Mouse (Mus musculus) liver, adult (tissue): ENCODE data around the gene Eloa.

Source experiments
- GATA4 ChIP-seq: IDR thresholded peaks from 2 replicates; pipeline ENCODE4 v1.6.1; 2014; ENCODE audit warnings: mild to moderate bottlenecking, low read length; ENCODE audit not compliant: insufficient replicate concordance

Eloa gene

DNA sequence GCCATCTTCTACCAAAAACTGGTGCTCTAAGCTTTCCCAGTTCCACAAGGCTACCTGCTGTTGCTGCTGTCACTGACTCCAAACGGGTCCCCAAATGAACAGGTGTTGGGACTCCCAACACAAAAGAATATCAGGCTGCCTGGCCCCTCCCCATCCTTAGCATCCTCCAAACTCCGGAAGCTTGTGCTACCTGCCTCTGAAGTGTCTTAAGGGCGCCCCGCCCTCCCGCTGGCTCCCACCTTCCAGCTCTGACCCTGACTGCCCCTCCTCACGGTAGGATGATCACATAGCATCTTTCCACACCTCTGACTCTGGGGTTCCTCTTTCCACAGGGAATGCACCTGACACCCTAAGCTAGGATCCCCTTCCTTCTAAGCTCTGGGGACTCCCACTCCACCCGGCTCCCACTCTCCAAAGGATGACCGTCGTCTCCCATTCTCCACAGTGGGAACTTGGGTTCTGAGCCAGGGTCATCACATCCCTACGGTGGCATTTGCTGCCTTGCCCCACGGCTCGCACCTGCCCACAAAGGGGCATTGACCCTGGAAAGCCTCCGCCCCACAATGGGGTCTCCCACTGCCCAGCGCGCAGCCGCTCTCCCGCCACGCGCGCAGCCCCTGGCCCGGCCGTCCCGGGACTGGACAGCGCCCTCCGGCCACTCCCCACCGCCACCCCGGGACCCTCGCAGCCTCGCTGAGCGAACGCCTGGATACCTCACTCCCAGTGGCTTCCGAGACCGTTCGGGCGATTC, 49.6 kb downstream of the Eloa start:
- no peak for TF ChIP-seq GATA4

DNA sequence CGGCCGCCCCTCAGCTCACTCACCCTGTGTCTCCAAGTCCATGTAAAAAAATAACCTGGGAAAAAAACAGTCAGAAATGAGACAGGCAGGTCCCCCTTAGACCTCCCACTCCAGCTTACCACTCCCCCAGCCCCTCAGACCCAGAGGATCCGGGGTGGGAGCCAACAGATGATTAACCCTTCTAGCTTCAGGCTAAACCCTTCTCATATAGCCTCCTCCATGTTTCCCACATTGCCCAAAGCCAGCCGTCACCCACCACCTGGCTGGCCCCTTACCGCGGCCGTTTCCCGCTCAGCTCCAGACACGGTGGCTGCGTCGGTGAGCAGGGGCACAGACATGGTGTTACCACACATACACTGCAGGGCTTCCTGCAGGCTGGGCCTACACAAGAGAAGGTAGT, 51.0 kb downstream of the Eloa start:
- no peak for TF ChIP-seq GATA4

- TF ChIP-seq GATA4, result no peak
Measured at GRCm38 (mm10) chr4:135969070-135969750, 52.4 kb downstream of the Eloa start.

DNA sequence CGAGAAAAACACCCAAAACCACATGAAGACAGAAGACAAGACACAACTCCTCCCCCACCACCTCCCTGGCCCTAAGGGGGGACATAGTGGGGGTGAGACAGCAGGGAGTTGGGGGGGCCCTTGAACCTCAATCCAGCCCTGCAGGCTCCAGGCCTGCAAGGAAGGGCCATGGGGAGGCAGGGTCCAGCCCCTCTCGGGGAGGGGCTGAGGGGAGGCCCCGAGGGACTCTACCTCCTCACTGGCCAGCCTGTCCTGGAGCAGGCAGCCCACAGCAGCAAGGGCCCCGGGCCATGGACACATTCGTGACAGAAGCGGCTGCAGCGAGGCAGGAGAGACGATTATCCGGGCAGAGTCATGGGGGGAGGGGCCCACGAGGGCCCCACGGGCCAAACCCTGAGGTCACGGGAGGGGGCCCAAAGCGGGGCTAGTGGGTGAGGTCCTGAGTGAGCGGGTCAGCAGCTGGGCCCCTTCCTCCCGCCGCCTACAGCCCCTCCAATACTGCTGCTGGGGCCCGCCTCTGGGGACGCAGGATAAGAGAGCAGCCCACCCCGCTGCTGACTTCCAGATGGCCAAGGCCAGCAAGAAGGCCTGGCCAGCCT, 53.2 kb downstream of the Eloa start:
- no peak for TF ChIP-seq GATA4

- no peak for TF ChIP-seq GATA4
Measured at GRCm38 (mm10) chr4:135967086-135967760, 54.3 kb downstream of the Eloa start.

GRCm38 (mm10) chr4:135966283-135966682, 55.3 kb downstream of the Eloa start:
- TF ChIP-seq GATA4, result no peak

DNA sequence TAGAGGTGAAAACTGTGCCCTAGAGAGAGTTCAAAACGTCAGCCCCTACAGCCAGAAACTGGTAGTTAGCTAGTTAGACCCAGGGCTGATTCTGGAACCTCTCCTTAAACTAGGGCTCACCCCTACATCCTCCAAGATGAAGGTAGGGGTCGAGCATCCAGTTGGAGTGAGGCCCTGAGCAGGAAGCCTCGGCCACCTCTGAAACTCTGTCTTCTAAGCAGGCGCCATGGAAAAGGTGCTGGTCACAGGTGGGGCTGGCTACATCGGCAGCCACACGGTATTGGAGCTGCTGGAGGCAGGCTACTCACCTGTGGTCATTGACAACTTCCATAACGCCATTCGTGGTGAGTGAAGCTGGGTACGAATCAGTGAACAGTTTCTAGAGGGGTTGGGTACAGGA, 56.5 kb downstream of the Eloa start:
- TF ChIP-seq GATA4, result no peak

DNA sequence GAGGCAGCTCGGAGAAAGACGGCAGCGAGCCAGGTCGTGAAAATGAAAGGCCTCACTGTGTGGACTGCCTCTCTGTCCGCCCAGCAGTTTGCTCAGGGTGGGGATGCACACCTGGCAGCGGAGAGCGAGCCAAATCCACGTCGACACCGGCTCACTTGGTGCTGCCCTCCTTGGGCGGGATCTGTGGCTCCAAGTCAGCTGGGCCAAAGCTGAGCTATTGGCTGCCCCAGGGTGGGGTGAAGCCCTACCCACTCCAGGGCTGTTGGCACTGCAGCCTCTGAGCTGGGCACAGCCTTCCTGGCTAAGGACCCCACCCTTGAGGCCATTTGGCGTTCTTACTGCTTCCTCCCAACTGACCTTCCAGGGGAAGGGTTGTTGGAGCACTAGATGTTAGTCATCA, 57.1 kb downstream of the Eloa start:
- no peak for TF ChIP-seq GATA4

DNA sequence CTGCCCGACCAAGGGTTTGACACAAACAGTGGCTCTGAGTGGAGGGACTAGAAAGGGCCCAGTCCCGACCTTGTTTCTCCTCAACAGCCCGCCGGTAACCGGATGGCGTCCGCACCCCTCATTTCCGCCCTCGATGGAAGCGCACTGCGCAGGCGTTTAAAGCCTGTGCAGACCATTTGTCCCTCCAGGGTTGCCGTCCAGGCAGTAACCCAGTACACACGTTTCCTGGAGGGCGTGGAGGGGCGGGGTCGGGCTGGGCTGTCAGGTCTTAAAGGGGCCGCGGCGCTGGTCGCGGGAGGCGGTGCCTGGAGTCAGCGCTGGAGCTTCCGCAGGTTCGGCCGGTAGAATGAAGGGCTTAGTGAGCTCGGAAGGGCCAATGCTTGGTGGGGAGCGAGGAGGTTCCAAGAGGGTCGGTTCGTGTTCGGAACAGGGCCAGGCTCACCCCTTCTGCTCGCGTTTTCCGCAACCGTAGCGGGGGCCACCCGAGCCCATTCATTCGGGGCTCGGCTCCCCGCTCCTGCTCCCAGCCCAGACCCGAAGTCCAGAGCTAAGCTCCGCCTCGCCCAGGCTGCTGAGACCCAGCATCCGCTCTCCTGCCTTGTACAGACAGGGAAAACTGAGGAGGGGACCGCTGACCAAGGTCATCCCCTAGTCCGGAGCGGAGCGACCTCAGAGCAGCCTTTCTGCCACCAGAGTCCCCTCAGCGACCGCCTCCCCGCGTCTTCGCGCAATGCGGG, 57.9 kb downstream of the Eloa start, which contains the start of gene Gale:
Gene Gale (plus strand): TSS at position 271 of the 737 bp plus-strand sequence.
- peak; percentile 43; the same call in 1 of the 2 replicates for TF ChIP-seq GATA4

DNA sequence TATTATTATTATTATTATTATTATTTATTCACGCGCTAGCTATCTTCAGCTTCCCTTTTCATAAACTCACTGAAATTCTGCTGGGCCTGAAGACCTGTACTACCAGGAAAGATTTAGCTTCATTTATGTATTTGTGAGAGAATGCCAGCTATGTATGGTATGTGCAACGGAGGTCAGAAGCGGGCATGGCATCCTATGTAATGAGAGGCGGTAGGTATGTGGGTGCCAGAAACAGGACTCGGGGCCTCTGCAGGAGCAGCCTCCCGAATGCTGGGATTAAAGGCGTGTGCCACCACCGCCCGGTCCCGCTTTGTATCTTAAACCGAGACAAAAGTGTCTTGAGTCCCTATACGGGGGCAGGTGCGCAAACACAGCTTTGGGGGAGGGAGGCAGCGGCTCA, 58.6 kb downstream of the Eloa start:
- no peak for TF ChIP-seq GATA4

DNA sequence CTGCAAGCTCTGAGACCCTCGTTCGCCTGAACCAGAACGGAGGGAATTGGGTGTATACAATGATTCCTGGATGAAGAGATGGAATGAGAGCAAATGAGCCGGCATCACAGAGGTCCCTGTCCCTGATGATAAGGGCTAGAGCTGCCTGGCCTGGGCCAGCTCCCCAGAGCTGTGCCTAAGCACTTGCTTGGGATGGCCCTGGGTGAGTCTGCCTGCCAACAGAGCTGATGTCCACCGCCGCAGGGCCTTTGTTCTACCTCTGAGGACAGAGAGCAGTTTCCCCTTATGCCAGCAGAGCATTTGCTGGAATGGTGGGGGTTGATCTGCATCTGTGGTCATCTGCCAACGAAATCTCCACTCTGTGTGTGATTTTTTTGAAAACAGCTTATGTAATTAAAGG, 59.4 kb downstream of the Eloa start:
- TF ChIP-seq GATA4, result no peak

- TF ChIP-seq GATA4, result no peak
Measured at GRCm38 (mm10) chr4:135961709-135962108, 59.9 kb downstream of the Eloa start.

GRCm38 (mm10) chr4:135960717-135961116, 60.8 kb downstream of the Eloa start:
- TF ChIP-seq GATA4, result no peak

GRCm38 (mm10) chr4:135958354-135958753, 63.2 kb downstream of the Eloa start:
- no peak for TF ChIP-seq GATA4

GRCm38 (mm10) chr4:135955886-135956285, 65.7 kb downstream of the Eloa start:
- no peak for TF ChIP-seq GATA4
